Mouse (Mus musculus) NIH3T3 (cell line): ENCODE measurements around the gene Bcl7a.

Experiments
- DNase-seq: peaks from one replicate; pipeline ENCODE4 v3.0.0-alpha.2; 2012; ENCODE audit warnings: low read depth

Bcl7a gene

GRCm38 (mm10) chr5:123343707-123344627 is at the start of gene Bcl7a:
Gene Bcl7a (plus strand): TSS chr5:123343834.
- DNase-seq = peak; percentile 96

- DNase-seq = peak; percentile 45
Measured at GRCm38 (mm10) chr5:123294653-123295052, 49.0 kb upstream of the Bcl7a start.

GRCm38 (mm10) chr5:123296224-123296806 is 47.3 kb upstream of the Bcl7a start:
- peak; percentile 38 for DNase-seq

GRCm38 (mm10) chr5:123296972-123297754 is 46.5 kb upstream of the Bcl7a start:
- DNase-seq = no peak

- no peak for DNase-seq
Measured at GRCm38 (mm10) chr5:123297830-123298229, 45.8 kb upstream of the Bcl7a start.

GRCm38 (mm10) chr5:123298526-123298925 is 45.1 kb upstream of the Bcl7a start:
- DNase-seq = no peak

- DNase-seq = no peak
Measured at GRCm38 (mm10) chr5:123300496-123301034, 43.1 kb upstream of the Bcl7a start.

- DNase-seq = peak; percentile 28
Measured at GRCm38 (mm10) chr5:123301780-123302521, 41.7 kb upstream of the Bcl7a start.

- DNase-seq = no peak
Measured at GRCm38 (mm10) chr5:123307630-123308282, 35.9 kb upstream of the Bcl7a start.

GRCm38 (mm10) chr5:123309816-123310215 is 33.8 kb upstream of the Bcl7a start:
- no peak for DNase-seq

- DNase-seq = no peak
Measured at GRCm38 (mm10) chr5:123310221-123310620, 33.4 kb upstream of the Bcl7a start.

- DNase-seq = no peak
Measured at GRCm38 (mm10) chr5:123313058-123313630, 30.5 kb upstream of the Bcl7a start.

GRCm38 (mm10) chr5:123313851-123314380 is 29.7 kb upstream of the Bcl7a start:
- no peak for DNase-seq

GRCm38 (mm10) chr5:123315219-123315866 is 28.3 kb upstream of the Bcl7a start:
- DNase-seq = no peak

- DNase-seq = peak; percentile 44
Measured at GRCm38 (mm10) chr5:123317992-123318391, 25.6 kb upstream of the Bcl7a start.

- no peak for DNase-seq
Measured at GRCm38 (mm10) chr5:123320136-123320535, 23.5 kb upstream of the Bcl7a start.

GRCm38 (mm10) chr5:123324242-123324641 is 19.4 kb upstream of the Bcl7a start:
- DNase-seq = no peak

GRCm38 (mm10) chr5:123326006-123326750 is 17.5 kb upstream of the Bcl7a start:
- DNase-seq = peak; percentile 94

- DNase-seq = no peak
Measured at GRCm38 (mm10) chr5:123326751-123327148, 16.9 kb upstream of the Bcl7a start.
